Mouse (Mus musculus) left cerebral cortex, postnatal 10 days (tissue): ENCODE results near the gene Epha10. TPM values are rescaled to one million over a fixed set of nuclear protein-coding genes. Genes with fewer than 3 reads are reported as not detected.

Source experiments
- DNase-seq, 2 experiments: peaks; one replicate each; pipeline ENCODE4 v3.0.0; 2021 to 2022; ENCODE audit warnings: low spot score in 2 of 2, mixed read lengths in 1 of 2; ENCODE audit errors: extremely low spot score in 1 of 2
- intact Hi-C: fragments of 180-260 bp; cut with DNase I; formaldehyde crosslinking; loops from one replicate; pipeline ENCODE4 v1.15.1; 2025
- total RNA-seq, 2 experiments: library from RNA; stranded (reverse); gene quantifications; 2 replicates each; pipeline ENCODE4 v1.2.3; 2021

Gene Epha10
- 10 to 100 TPM; 25.4 to 27.5 TPM for total RNA-seq

DNA sequence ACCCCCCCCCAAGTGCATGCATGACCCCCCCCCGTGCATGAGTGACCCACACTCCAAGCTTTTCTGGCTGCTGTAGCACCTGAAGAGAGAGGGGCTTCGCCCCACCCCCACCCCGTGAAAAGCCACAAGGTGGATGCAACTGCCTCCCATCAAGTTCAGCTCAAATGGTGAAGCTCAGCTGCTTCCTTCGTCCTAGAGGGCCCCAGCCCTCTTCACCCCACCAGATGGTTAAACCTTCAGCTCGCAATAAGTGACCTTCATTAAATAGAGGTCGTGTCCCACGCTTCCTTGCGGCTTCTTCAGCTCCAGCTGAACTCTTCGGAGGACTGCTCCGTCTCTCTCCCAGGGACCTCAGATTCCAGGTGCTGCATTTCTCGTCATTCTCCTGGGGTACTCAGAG, at the start of gene Epha10:
Epha10 (plus strand) TSS at position 301 of the 400 bp plus-strand sequence.
- intact Hi-C loops: no loop called here
- DNase-seq: no peak

GRCm38 (mm10) chr4:124832796-124833195, 47.9 kb upstream of the Epha10 start:
- intact Hi-C loops: no loop called here
- no peak for DNase-seq

DNA sequence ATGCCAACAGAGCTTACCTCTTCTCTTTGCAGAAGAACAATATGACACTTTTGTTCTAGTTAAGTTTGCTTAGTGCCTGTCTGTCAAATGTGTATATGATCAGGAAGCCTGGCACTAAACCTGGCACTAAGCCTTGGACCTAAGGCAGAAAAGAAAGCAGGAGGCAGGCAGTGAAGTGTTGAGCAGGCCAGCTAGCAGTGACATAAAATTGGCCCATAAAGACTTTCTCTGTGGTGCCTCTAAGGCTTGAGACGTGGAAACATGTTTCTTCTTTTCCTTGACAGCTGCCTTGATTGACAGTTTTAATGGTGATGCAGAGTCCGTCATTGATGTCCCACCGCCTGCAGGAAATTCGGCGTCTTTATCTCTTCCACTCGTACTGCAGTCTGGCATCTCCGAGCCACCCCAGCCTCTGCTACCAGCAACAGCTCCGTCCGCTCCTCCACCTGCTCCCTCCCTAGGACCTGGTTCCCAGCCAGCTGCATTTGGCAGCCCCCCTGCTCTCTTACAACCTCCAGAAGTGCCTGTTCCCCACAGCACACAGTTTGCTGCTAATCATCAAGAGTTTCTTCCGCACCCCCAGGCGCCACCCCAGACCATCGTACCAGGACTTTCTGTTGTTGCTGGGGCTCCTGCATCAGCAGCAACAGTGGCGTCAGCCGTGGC, 42.5 kb upstream of the Epha10 start:
- DNase-seq: no peak

DNA sequence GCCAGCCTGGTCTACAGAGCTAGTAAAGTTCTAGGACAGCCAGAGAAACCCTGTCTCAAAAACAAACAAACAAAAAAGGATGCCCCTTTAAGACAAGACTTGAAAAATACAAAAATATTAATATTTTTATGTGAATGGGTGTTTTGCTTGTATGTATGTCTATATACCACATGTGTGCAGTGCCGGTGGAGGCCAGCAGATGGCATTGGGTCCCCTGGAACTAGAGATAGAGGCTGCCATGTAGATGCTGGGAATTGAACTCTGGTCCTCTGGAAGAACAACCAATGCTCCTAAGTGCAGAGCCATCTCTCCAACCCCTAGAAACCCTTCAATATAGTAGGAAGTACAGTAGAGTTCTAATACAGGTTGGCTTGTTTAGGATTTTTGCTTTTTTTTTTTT, 39.7 kb upstream of the Epha10 start:
- DNase-seq: no peak
- intact Hi-C loops: no loop called here

More for the DNA sequence above, 42.5 kb upstream of the Epha10 start:
- intact Hi-C loops: no loop called here

DNA sequence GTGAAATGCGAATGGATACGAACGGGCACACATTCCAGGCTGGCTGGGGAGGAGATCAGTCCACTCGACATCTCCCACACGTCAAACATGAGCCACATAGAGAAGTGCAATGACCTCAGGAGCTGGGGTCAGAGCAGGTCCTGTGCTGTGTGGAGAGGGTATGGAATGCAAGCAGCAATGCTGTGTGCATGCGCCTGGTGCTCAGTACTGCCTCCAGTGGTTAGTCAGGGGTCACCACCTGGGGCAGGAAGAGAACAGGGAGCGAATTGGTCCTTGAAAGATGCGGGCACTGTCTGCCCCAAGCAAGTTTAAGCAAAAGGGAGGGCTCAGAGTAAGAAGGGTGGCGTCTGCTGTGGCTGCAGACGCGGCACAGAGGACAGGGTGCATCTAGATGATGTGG, 37.2 kb upstream of the Epha10 start:
- DNase-seq: peak in 1 of 2 experiments; percentile 52
- intact Hi-C loops: no loop called here

DNA sequence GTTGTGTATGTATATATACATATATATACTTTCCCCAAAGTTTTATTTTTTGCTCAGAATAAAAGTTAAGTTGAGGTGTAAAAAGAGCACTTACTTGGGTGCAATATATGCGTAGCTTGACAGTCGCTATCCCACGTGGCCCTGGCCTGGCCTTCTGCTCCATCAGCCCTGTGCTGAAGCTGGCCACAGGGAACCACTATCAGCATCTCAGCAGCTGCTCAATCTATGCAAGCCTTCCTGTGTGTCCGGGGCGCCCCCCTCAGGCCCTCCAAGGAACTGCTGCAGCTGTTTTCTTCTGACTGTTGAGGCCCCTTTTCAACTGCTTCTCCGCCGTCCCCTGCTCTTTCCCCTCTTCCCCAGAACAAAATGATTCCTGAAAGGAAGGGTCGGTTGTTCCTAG, 33.1 kb upstream of the Epha10 start:
- intact Hi-C loops: loop anchor here (5.0 kb wide), 1 partner anchor 45 kb away; the partner anchor contains the start of gene Mtf1

DNA sequence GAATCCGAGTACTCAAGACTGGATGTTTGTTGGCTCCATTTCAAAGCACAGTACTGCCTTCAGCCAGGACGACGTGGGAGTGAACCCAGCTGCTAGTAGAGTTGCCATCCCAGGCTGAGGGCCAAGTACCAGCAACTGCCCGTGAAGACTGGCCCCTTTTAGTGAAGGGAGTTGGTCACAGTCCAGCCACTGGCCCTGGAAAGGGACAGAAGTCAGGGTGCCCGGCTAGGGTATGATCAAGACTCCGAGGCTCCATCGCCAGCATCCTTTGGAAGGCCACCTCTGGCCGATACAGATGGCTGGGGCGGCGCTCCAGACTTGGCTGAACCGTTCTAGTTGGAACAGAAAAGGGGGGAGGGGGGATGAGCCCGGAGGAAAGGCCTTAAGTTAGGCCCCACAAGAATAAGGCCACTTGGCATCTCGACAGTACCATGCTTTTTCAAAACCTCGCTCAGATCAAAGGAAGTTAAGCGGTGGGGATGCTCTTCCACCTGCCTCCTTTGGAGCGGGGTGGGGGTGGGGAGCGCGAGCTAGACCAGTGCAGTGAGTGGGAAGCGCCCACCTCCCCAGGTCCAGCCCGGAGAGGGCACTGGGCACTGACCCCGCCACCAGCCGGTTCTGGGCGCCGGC, 31.0 kb upstream of the Epha10 start:
- intact Hi-C loops: loop anchor here (5.0 kb wide), 1 partner anchor 47 kb away; the partner anchor contains the start of gene Mtf1

More for the DNA sequence above, 33.1 kb upstream of the Epha10 start:
- peak; percentile 83 to 88 for DNase-seq

GRCm38 (mm10) chr4:124850261-124850913, 30.3 kb upstream of the Epha10 start, which contains the start of gene Yrdc:
Gene Yrdc, plus strand, starts transcription at chr4:124850679.
- peak; percentile 90 to 98 for DNase-seq
- intact Hi-C loops: no loop called here

More for the DNA sequence above, 31.0 kb upstream of the Epha10 start:
- DNase-seq: peak; percentile 82 to 85

DNA sequence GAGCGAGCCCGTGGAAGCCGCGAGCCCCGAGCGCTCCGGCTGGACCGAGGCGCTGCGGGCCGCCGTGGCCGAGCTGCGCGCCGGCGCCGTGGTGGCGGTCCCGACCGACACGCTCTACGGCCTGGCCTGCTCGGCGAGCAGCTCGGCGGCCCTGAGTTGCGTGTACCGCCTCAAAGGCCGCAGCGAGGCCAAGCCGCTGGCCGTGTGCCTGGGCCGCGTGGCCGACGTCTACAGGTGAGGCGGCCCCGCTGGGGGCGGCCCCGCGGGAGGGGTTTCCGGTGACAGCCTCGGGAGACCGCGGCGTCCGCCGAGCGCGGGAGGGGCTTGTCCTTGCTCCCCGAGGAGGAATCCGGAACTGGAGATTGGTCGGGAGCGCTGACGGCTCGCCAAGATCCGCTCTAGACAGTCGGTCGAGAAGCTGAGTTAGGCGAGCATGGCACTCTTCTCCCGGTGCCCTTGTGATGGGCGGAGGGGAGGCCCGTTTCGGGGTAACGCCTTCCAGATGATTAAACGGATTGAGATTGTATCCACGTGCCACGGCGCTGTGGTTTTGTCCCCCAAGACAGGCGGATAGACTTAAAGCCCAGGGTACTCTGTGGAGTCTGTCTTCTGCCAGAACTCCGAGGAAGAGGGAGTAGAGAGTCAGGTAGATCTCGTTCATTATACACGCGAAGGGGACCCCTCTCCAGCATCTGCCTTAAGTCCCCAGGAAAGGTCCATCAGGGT, 29.6 kb upstream of the Epha10 start, which contains the start of gene 1110065P20Rik:
1110065P20Rik (minus strand) TSS at position 264 of the 726 bp plus-strand sequence.
- intact Hi-C loops: no loop called here
- DNase-seq: peak; percentile 60 to 90

DNA sequence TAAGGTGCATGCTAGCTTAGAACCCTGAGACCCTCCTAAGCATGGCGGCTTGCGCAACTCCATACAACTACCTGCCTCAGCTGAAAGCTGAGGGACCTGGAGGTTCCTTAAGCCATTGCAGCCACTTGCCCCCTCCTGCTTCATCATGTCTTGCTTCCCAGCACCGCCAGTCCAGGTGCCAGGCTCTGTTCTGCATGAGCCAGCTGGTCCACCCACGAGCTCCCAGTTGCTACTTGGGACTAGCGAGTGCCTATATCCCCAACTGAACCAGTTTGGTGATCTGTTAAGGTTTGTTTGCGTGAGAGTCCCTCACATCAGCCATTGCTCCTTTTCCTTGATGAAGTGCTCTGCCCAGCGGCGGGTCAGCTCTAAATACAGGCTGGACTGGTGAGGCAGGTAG, 24.4 kb upstream of the Epha10 start:
- intact Hi-C loops: no loop called here
- DNase-seq: no peak

GRCm38 (mm10) chr4:124858370-124858769, 22.3 kb upstream of the Epha10 start:
- intact Hi-C loops: no loop called here
- DNase-seq: no peak

- intact Hi-C loops: no loop called here
- DNase-seq: peak in 1 of 2 experiments; percentile 69
Observed at GRCm38 (mm10) chr4:124860446-124860845, 20.3 kb upstream of the Epha10 start.

DNA sequence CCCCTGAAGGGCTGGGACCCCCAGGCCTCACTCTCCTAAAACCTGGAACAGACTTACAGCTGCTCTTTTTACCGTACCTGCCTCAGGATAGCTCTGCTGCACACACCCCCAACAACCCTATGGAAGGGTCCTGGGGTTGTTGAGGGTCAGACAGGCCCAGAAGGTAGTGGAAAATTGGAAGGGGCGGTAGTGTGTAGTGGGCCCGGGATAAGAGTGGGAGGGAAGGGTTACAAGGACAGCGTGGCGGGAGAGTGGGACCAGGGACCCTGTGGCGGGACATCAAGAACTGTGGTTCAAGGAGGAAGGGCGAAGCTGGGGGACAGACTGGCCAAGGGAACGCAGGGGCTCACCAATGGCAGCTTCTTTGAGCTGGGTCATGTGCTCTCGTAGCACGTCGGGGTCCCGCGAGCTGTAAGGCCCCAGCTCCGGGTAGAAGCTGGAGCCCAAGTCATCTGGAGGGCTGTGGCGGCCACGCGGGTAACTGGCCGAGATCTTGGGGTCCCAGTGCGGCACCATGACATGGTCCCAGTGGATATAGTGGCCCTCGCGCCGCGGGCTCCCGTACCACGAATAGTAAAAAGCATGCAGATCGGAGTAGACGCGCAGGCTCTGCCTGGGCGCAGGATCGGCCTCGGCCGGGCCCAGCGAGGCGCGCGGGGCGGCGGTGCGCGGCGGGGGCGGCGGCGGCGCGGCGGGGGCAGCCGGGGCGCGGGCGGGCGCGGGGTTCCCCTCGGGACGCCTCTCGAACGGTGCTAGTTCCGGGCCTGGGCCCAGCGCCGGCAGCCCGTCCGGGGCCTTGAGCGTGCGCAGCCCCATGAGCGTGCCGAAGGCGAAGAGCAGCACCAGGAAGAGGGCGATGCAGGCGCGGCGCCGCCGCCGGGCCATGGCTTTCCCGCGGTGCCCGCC, 19.2 kb upstream of the Epha10 start, which contains the start of gene Maneal:
Maneal (minus strand) TSS at position 889 of the 906 bp plus-strand sequence.
- intact Hi-C loops: no loop called here
- peak in 1 of 2 experiments; percentile 35 for DNase-seq

DNA sequence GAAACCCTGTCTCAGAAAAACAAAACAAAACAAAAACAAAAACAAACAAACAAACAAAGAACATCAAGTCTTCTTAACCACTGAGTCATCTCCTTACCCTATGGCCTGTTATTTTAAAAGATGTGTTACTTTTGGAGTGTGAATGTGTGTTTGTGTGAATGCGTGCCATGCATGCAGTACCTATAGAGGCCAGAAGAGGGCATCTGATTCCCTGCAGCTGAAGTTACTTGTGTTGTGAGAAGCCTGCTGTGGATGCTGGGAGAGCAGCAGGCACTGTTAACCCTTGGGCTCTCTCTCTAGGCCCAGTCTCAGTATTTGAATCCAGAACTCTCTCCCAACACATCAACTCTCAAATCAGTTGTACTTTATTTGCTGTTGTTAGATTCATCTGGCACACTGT, 8.0 kb upstream of the Epha10 start:
- DNase-seq: no peak
- intact Hi-C loops: no loop called here

GRCm38 (mm10) chr4:124881341-124881908, 726 bp downstream of the Epha10 start:
- peak; percentile 80 to 89 for DNase-seq
- intact Hi-C loops: no loop called here

- intact Hi-C loops: no loop called here
- peak in 1 of 2 experiments; percentile 56 for DNase-seq
Observed at GRCm38 (mm10) chr4:124882151-124882729, 1.5 kb downstream of the Epha10 start.

- intact Hi-C loops: no loop called here
- no peak for DNase-seq
Observed at GRCm38 (mm10) chr4:124888702-124889101, 8.0 kb downstream of the Epha10 start.
